Mouse (Mus musculus): ENCODE results near the gene Cracr2a.

Cracr2a gene

DNA sequence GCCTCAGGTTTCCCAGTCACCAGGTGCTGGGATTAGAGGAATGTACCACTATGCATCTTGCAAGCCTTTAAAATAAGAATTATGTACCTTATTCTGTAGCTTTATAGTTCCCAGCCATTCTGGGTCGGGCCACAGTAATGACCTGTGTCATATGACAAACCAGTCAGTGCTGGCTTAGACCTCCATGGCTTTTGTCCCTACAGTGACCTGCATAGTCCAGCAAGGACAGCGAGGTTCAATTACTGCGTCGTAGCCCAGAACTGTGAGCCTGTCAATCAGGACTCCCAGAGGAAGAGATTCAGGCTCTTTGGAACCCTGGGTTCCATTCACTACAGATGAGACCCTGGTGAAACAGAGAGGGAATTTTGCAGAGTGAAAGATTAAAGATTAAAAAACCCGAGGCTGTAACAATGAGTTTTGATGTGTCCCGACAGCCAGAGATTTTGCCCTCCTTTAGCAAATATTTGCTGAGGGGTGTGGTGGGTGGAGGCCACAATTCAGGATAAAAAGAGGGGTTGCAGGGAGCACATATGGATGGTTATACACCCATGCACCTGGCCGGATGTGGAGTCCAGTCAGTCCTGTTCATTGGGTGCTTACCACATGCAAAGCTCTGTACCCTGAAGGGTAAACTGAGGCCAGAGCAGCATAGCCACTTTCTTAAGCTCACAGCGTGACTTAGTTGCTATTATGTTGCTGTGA is 10.9 kb downstream of the Cracr2a start:
- DNase-seq = no peak

DNA sequence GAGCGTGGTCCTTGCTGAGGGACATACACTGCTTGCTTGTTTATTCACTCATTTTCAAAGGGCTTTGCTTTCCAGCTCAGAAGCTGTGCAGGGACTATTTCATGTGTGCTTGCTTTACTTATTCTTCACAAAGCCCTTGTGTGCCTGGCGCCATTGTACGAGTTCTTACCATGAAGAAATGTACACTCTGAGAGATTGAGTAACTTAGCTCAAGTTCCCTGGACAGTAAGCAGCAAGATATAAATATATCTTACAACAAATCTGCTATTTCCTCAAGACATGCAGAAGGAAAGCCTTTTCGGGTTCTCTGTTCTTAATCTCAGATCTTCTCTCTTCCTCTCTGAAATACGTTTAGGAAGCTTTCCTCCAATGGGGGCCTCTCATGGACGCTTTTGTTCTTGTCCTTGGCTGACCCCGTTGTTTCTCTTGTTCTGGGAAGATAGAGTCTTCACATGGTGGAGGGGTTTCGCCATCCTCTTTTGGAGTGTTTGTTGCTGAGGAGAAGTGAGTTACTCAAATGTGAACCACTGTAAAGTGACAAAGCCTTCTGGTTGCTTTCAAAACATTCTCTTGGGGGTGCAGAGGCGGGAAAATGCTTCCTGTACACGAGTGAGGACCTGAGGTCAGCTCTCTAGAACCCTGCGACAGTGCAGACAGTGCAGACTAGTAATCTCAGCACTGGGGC is 12.8 kb downstream of the Cracr2a start:
- DNase-seq = no peak

DNA sequence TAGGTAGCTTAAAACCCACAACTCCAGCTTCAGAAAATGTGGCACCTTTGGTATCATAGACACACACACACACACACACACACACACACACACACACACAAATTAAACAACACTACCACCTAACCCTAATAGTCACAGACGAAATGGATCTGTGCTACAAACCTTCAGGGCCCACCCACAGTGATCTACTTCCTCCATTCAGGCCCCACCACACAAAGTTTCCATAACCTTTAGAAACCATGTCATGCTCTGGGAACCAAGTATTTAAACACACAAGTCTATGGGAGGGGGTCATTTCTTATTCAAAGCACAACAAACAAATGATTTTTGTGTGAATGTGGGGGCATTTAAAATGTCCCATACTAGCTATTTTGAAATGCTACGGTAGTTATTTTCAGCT is 14.1 kb downstream of the Cracr2a start:
- DNase-seq = no peak

DNA sequence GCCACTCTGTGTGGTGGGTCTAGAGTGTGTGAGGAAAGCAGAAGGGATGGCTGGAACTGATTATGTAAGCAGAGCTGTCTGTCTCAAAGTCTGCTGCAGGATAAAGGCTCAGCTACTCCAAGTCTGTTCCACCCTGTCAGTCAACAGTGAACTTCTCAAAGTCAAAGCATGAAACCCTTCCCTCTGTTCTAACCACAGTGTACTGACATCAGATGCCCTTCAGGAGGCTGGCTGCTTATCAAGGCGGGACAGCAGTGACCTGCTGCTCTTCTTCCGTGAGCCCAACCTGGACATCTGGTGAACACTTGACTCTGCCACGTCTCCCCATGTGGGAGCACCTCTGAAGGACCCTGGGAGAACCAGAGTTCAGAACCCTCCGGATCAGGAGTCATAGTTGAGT is 16.6 kb downstream of the Cracr2a start:
- no peak for DNase-seq

DNA sequence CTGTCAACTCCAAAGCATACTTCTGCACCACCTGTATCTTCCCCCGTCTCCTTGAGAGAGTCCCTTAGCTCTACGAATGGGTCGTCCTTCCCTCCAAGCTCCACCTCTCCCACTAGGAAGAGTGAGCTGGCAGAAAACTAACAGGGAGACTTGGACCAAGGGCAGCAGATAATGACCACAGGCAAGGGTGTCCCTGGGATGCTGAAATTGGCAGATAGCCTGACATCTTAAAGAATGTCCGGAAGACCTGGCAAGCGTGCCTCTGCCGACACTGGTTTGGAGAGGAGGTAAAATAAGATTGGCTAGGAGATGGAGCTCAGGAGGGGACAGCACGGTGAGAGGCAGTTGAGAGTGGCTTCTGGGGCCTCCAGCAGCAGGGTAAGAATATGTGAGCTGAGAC is 17.2 kb downstream of the Cracr2a start:
- DNase-seq = no peak

DNA sequence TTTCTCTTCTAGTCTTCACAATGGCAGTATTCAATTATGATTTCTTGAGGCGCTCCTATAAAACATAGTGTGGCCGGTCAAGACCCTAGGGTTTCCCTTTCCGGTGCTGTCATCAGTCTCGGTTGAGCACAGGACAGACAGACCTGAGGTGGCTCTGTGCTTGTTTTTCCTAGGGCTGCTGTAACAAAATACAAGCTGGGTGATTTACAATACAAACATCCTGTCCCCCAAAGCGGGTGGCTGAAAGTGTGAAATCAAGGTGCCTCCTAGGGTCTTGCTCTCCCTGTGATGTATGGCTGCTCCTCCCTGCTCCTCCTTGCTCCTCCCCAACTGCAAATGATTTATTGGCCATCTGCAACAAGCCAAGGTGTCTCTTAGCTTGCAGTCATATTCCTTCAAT is 17.7 kb downstream of the Cracr2a start:
- DNase-seq = no peak

DNA sequence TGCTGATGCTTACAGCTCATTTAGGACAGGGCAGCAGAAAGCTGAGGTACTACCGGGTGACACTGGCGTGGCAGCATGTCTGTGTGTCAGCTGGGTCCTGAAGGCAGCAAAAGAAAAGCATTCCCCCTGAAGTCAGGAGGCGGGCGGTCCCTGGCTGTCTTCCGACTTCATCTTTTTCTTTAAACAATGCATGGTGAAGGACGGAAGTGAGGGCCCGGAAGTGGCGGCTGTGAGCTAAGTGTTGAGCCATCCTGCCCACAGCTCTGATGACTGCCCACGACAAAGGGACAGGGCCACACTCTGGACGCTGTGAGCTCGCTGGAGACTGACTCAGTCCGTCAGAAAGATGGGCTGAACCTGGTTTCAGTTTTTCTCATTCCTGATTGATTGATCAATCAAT is 20.8 kb downstream of the Cracr2a start:
- peak; percentile 27 to 44 for DNase-seq

DNA sequence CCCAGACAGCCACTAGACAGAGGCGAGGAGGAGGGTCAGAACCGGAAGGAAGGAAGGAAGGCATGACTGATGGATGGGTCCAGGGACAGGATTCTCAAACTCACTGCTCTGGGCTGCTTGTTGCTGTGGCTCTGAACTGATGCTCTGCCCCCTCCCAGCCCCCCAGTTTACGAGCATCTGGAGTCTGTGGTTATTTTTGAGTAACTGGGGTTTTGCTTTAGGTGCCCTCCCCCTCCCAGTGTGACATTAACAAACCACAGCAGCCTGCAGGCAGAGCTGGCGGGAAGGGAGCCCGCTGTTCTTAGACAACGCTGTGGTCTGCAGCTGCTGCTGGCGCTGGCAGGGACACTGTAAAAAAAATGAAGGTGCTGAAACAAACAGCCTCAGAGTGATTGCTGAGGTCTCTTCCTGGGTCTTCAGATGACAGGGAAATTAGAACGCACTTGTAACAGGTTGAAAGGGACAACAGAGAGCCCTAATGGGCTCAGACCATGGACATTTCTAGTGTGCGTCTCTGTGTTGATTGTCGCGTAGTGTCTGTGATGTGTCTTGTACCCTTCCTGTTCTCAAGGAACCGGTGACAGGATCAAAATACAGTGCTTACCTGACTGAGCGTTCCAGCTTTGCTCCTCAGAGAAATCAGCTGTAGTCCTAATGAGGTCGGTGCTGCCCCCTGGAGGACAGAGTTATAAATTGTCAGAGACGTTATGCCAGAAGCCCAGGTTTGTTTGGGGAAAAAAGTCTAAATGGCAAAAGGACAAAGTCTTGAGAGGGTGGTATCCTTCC is 21.4 kb downstream of the Cracr2a start:
- DNase-seq = peak; percentile 51 to 85

DNA sequence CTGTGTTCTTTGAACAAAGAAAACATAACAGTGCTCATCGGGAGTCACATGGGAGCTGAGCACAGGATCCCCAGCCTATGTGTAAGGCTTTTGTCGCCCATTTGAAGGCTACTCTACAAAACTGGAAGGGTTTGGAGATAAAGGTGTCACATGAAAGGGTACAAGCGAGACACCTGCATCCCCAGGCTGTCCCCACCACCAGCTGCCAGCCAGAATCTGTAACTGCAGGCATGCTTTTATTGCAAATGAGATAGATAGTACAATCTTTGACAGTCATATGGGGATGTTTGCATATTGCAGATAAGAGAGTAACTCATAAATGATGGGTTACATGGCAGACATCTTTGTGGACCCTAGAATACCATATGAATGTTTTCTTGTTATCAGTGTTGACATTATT is 30.3 kb downstream of the Cracr2a start:
- no peak for DNase-seq

DNA sequence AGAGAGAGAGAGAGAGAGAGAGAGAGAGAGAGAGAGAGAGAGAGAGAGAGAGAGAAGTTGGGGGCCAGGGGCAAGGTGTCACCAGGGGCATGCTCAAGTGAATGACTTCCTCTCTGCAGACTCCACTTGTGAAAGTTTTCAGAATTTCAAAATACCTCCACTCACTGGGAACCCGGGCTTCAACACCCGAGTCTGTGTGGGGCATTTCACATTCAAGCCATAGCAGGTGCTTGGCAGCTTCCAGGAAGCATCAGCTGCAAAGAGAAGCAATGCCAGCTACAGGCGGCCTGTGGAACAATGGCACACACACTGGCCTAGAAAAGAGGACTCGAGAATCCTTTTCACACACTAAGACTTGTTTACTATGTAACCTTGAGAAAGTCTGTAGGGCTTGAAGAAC is 32.3 kb downstream of the Cracr2a start:
- DNase-seq = no peak

DNA sequence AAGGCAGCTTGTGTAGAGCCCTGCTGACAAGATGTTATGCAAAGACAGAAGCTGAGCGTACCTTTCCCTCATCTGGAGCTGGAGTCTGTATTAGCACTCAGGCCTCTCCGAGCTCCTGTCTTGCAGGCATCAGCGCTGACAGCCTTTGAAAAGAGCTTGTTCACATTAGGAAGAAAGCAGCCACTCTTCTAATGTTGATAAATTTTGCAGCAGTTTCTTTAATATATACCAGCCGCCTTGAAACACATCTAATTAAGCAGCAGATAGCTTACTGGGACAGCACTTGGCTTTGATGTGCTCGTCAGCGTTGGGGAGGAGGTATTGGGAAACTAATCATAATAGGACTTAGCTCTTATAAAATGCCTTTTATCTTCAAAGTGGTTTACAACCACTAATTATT is 38.1 kb downstream of the Cracr2a start:
- DNase-seq = no peak

DNA sequence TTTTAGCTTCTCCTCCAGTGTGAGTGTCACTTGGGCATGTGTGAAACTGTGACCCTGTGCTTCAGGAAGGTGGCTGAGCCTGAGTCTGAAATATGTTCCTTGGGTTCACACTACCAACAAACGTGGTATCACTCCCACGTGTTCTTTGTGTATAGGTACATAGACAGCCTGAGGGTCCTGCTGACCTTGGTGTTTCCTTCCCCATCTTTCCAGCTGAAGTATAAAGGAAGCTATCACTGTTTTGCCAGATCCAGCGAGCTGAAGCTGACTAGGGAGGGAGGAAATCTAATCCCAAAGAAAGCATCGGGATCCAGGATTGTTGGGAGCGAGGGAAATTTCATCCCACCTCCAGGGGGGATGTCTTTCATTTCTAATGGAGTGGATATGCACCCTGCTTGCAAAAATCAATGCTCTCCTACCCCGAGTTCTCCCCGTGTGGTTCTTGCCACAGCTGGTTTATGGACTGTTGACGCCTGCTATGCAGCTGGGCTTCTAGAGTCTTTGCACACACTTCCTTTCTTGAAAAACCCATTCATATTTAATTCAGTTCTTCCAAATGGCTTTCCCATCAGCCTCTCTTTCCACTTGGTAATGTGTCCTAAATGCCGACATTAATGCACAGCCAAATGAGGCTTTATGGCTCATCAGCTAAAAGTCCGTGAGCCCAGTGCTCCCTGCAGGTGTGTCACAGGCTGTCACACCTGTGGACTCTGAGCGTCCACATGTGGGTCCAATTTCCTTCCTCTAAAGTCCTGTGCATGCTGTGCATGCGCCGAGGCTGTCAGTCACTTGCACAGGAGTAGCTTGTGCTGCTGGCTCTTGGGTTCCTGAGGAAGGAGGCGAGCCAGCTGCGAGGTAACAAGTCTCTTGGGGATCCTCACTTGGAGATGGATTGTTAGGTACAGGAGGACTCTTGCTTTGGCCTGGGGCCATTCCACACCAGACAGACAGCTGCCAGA is 44.2 kb downstream of the Cracr2a start:
- no peak for DNase-seq

DNA sequence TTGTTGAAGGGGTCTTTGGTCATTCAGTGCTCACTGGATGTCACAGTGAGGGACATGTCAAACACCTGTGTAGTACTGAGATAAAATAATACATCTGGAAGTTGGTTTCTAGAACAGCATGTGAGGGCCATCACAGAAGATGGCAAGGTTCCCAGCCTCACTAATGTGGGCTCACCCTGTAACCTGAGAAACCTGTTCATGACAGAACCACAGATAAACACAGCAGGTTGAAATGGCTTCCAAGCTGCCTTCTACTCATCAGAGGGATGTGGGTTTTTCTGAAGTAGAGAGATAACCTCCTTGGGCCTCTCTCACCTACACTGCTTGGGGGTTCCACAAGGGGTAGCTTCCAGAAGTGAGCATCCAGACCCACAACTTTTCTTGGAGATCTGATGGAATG is 48.5 kb downstream of the Cracr2a start:
- DNase-seq = no peak

DNA sequence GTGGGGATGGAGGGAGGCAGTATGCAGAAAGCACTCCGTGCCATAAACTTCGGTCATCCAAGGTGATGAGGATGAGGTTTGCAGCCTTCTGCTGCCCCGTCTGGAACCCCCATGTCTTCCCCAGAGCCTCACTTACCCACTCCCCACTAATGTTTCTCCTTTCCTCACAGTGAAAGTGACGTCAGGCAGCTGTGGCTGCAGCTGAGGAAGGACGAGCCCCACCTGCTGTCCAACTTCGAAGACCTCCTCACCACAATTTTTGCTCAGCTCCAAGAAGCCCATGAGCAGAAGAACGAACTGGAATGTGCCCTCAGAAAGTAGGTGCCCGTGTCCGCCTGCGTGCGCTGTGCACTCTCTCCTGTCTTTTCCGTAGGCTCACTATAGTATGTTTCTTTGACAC is 50.1 kb downstream of the Cracr2a start:
- DNase-seq = no peak

DNA sequence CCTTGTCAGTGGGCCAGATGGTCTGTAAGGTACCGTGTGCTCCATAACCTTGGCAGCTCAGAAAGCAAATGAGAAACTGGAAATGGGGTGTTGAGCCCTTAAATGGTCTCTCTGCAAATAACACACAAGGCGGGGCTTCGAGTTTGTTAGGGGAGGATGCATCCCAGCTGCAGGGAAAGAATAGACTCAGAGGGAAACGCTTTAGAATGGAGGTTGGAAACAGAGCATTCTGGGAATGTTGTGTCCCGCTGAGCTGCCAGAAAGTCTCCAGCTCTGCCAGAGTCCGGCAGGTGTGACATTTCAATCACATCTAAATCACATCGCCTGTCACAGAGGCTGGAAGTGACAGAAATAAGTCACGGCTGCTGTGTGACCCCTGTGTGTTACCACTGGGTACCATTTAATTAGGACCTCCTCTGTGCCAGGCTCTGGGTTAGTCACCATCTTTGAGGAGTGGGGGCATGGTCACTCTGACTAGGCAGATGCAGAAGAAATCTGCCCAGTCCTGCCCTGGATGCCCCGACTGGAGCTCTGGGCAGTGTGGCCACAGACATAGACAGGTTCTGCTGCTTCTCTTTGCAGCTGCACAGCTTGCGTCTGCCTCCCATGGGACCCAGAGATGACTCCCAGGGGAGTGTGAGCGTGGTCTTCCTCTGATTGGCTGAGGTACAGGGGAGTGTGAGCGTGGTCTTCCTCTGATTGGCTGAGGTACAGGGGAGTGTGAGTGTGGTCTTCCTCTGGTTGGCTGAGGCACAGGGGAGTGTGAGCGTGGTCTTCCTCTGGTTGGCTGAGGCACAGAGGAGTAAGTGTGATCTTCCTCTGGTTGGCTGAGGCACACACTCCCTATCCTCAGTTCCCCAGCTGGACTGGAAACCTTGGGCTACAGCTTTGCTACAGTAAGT is 53.2 kb downstream of the Cracr2a start:
- DNase-seq = peak; percentile 16 to 32

DNA sequence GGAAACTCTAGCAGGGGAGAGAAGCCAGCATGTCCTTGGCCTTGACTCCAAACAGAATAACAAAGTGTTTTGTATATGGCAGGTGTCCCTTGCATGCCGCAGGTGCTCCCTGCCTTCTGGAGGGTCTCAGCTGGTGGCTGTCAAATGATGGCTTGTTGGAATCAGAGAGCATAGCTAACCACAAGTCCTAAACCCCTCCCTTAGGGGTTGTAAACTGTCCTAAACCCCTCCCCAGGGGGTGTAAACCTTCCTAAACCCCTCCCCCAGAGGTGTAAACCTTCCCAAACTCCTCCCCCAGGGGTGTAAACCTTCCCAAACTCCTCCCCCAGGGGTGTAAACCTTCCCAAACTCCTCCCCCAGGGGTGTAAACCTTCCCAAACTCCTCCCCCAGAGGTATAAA is 55.5 kb downstream of the Cracr2a start:
- DNase-seq = no peak

DNA sequence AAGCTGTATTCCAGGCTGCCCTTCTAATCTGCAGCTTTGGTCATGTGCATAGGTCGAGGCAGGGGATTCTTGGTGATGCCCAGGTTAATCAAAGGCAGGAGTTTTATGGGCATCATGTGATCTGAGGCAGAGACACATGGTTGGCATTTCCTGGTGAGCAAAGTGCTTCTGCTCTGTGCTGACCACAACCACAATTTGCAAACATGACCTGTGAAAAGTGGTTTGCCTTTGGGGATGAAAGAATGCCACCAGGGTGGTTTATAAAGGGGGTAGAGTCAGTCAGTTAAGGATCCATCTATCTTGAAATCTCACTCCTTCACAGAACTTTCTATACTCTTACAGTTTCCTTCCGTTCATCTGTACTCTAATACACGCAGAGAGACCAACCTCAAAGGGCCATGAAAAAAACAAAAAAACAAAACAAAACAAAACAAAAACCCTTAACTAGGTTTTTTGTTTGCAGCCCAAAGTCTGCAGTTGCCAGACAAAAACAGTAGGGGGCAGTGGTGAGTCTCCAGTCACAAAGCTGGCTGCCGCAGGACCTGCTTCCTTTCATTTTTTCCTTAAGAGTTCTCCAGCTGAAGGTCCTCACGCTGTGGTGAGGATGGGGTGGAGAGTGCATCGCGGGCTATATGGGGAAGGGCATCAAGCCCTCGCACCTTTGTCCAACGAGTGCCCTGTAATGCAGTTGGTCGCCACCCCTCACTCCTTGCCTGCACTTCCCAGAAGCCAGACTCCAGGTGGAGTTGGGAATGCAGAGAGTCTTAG is 56.3 kb downstream of the Cracr2a start:
- no peak for DNase-seq

DNA sequence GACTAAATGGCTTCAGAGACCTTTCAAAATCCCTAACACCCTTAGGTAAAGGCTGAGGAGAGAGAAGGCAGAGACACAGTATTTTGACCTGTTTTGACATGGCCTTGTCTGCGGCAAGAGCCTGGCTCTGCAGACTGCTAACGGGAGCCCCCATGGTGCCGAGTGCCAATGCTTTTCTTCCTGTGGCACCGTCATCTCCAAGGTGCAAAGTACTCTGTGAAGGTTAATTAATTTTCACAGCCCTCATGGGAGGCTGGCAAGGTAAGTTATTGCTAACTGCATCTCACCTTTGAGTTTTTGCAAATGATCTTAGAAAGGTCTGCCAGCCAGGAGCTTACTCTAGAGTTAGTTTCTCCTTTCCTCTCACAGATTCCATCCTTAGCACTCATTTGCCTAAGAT is 57.5 kb downstream of the Cracr2a start:
- no peak for DNase-seq

DNA sequence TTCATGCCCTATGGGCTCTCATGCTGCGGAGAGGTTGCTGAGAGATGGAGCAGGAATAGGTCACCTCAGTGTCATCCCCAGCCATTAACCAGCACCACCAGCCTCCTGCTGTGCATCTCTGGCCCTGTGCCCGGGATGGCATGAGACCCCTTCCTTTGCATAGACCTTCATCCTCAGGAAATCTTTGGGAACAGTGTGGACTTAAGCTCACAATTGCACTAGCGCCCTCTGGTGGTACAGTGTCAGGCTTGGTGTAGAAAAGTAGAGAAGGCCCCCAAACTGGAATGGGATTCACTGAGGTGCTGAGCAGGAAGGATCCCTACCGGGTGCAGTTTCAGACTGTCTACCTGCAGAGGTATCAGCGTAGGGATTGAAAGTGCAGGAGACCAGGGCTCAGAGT is 64.0 kb downstream of the Cracr2a start:
- DNase-seq = peak in 1 of 2 experiments; percentile 56

DNA sequence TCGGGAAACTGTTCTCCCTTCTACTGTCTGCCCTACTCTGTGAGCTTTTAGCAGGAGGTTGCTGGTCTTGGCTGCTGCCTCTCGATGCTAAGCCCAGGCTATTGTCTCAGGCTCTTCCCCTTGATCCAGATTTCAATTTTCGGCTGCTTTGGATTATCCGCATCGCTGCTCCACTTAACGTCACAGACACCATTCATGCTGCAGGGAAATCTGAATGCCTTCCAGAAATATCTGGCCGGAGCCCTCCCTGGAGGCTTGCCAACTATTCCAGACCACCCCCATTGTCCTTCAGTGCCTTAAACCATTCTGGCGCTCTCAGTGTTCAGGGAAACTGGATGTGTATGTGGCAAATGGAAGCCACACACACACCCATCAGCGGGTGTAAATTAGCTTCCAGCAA is 66.3 kb downstream of the Cracr2a start:
- no peak for DNase-seq

DNA sequence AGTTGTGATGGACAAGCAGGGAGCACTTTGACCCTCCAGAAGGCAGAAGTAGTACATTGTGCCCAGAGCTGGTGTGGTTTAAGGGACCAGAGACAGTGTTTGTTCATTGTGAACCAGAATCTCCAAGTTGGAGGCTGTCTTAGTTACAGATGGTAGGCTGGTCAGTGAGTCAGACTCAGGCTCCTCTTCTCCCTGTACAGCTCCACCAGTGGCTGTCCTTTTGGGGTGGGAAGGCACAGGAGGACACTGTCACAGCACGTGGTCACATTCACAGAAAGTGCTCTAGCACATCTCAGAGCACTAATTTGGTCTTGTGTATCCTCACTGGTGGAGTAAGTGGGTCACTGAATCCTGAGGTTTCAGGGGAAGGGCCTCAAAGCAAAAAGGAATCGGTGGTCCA is 68.1 kb downstream of the Cracr2a start:
- no peak for DNase-seq

Data from spleen, adult 18-20 months (tissue).